Mouse (Mus musculus) urinary bladder, postnatal 4 days (tissue): ENCODE results near the gene Mdc1.
"Not testable (repeated sequence)": the region's sequence is repeated elsewhere in the genome, so short reads cannot be mapped to it uniquely, and the experiment has no call there.

Experiments
- DNase-seq, 2 experiments: peaks; one replicate each; pipeline ENCODE4 v3.0.0; 2021 to 2022; ENCODE audit warnings: low spot score in 2 of 2

The Mdc1 gene

GRCm38 (mm10) chr17:35822964-35823937 lies 18.1 kb upstream of the Mdc1 start, which contains the start of gene Flot1:
Gene Flot1 (plus strand): TSS chr17:35823230.
- DNase-seq: peak; percentile 81 to 89

DNA sequence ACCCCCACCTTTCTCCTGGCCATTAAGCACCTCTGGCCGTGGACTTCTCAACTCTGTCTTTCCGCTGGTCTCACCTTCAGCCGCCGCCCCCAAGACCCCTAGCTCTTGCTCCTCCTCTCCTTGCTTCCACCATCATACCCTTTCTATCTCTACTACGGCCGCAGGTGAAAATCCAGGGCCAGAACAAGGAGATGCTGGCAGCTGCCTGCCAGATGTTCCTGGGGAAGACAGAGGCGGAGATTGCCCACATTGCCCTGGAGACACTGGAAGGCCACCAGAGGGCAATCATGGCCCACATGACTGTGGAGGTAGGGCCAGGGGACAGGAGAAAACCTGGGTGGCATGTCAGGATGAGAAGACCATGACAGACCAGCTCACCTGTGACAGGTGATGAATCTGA lies 16.9 kb upstream of the Mdc1 start:
- DNase-seq: no peak

GRCm38 (mm10) chr17:35825109-35825850 lies 16.0 kb upstream of the Mdc1 start:
- DNase-seq: no peak

- peak; percentile 82 to 91 for DNase-seq
Measured at GRCm38 (mm10) chr17:35829737-35830136, 11.6 kb upstream of the Mdc1 start.

GRCm38 (mm10) chr17:35832400-35833238 lies 8.7 kb upstream of the Mdc1 start:
- no peak for DNase-seq

- no peak for DNase-seq
Measured at GRCm38 (mm10) chr17:35833239-35833751, 8.0 kb upstream of the Mdc1 start.

DNA sequence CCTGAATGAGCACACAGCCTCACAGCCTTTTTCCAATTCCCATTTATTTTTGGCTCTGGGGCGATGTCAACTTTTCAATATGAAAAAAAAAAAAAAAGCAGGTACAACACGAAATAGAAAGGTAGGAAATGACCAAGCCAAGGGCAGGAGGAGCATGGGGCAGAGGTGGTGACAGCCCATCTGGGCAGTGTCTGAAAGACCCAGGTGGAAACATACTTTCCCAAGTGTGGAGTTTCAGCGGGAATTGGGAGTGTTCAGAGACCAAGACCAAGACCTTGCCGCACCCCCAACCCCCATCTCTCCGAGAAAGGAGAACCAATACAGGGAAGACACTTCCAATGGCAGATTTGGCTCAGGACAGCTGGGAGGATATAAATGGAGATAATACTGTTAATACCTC lies 7.4 kb upstream of the Mdc1 start:
- no peak for DNase-seq

- DNase-seq: no peak
Measured at GRCm38 (mm10) chr17:35834696-35835422, 6.5 kb upstream of the Mdc1 start.

DNA sequence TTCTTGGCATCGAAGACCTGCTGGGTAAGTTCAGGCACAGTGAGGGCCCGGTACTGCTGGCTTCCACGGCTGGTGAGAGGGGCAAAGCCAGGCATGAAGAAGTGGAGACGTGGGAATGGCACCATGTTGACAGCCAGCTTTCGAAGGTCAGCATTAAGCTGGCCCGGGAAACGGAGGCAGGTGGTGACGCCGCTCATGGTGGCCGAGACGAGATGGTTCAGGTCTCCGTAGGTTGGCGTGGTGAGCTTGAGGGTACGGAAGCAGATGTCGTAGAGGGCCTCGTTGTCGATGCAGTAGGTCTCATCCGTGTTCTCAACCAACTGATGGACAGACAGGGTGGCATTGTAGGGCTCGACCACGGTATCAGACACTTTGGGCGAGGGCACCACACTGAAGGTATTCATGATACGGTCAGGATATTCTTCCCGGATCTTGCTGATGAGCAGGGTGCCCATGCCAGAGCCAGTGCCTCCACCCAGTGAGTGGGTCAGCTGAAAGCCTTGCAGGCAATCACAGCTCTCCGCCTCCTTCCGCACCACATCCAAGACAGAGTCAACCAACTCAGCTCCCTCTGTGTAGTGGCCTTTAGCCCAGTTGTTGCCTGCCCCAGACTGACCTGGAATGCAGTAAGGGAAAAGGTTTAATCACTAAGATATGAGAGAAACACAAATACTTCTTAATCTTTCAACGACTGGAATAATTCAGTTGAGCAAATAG lies 5.7 kb upstream of the Mdc1 start:
- no peak for DNase-seq

DNA sequence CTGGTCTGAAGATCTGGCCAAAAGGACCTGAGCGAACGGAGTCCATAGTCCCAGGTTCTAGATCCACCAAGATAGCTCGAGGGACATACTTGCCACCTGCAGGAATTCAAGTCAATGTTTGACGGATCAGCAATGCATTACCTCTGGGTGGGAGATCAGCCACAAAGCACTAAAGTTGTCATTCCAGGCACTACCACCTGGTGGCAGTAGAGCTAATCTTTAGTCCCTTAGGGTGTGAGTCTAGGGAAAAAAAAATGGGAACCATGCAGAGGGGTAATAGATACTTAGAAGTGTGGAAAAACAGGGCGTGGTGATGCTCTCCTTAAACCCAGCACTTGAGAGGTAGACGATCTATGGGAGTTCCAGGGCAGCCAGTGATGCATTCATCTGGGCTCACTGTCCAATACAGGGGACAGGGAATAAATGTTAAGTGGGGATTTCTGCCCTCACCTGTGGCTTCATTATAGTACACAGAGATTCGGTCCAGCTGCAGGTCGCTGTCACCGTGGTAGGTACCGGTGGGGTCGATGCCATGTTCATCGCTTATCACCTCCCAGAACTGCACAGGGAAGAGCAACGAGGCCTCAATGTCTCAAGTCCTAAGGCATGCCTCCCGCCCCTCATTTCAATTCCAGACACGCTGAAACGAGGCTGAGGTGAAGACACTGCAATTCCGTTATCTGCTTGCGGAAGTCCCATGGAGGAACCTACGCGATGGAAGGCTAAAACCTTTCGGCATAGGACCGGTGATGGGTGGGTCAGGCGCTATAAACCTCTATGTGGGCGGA lies 4.9 kb upstream of the Mdc1 start:
- DNase-seq: peak; percentile 72 to 86

- peak; percentile 87 to 90 for DNase-seq
Measured at GRCm38 (mm10) chr17:35836991-35837422, 4.3 kb upstream of the Mdc1 start.

- no peak for DNase-seq
Measured at GRCm38 (mm10) chr17:35837487-35837886, 3.8 kb upstream of the Mdc1 start.

- DNase-seq: peak; percentile 95 to 96
Measured at GRCm38 (mm10) chr17:35838122-35838544, 3.2 kb upstream of the Mdc1 start, which contains the start of gene Tubb5. Gene Tubb5 (minus strand): TSS chr17:35838306.

DNA sequence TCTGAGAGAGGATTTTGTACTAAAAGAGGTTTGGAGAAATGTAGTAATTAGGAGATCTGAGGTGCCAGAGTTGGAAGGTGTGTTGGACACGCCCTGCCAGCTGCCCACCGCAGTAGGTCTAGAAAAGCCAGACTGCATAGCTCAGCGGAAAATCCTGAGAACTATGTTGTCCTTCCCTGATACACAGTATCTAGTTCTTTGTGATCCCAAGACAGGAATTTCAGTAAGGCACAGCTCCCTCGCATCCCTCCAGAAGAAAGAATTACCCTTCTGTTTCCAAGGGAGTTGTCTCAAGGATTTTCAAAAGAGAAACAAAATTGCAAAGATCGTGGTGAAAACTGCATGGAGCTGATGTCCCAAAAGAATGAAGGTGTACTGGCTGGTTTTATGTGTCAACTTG lies 2.7 kb upstream of the Mdc1 start:
- no peak for DNase-seq

DNA sequence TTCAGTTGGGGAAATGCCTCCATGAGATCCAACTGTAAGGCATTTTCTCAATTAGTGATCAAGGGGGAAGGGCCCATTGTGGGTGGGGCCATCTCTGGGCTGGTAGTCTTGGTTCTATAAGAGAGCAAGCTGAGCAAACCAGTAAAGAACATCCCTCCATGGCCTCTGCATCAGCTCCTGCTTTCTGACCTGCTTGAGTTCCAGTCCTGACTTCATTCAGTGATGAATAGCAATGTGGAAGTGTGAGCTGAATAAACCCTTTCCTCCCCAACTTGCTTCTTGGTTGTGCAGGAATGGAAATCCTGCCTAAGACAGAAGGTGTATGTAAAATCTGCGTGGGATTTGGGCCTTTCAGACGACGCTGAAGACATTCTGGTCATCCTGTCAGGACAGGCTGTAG lies 2.3 kb upstream of the Mdc1 start:
- not testable (repeated sequence) for DNase-seq

- DNase-seq: no peak
Measured at GRCm38 (mm10) chr17:35840561-35840960, 754 bp upstream of the Mdc1 start.

GRCm38 (mm10) chr17:35842006-35842405 lies 691 bp downstream of the Mdc1 start:
- DNase-seq: no peak

DNA sequence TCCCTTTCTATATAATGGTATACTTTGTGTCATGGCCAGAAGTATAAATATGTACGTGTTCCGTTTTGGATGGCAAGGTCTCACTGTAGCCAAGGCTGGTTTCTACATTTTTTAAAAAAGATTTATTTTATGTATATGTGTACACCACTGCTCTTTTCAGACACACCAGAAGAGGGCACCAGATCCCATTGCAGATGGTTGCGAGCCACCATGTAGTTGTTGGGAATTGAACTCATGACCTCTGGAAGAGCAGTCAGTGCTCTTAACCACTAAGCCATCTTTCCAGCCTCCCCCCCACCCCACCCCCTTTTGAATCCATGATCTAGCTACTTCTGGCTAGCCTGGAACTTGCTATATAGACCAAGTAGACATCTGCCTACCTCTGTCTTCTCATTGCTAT lies 2.2 kb downstream of the Mdc1 start:
- DNase-seq: no peak

- peak in 1 of 2 experiments; percentile 16 for DNase-seq
Measured at GRCm38 (mm10) chr17:35848112-35848511, 6.8 kb downstream of the Mdc1 start.
